Mouse (Mus musculus): Measurements from ENCODE around the gene Smarca4.

DNA sequence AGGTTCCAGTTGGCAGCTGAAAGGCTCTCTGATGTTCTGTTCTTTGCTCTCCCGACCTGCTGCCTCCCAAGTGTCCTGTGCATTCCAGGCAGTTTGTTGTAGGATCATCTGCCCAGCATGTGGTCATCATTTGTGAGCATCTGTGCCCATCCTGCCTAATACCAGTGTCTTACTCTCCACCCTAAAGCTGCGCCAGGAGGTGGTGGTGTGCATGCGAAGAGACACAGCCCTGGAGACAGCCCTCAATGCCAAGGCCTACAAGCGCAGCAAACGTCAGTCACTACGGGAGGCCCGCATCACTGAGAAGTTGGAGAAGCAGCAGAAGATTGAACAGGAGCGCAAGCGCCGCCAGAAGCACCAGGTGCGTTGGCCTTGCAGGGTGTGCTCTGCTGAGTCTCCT is 23.1 kb downstream of the Smarca4 start:
- TF ChIP-seq CTCF (IDR thresholded peaks at IDR 0.05; ENCODE audit: low read depth, low read length) (no peak), POLR2A (IDR thresholded peaks at IDR 0.05; ENCODE audit: borderline replicate concordance, low read depth, low read length) (no peak)

All from bone marrow macrophage, adult 2 months (primary cell).